8 mouse cellular contexts compared by ENCODE assay signal in the genomic region with DNA sequence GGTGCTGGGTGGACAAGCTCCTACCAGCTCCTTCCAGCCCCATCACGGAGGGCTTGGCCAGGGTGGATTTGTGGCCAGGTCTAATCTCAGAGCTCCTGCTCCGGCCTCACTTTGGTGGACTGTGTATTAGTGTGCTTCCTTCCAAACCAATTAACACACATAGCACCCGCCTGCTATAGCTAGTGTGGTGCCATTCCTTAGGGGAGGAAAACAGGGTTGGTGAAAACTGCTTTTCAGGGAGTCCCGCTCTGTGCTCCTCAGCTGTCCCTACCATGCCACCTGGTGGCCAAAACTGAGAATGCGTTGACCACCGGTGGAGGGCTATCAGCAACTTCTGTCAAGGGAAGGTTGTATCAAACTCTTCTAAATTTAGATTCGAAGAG. TPM values are rescaled to one million over a fixed set of nuclear protein-coding genes. Genes with fewer than 3 reads are reported as not detected.
DNase-seq lines count a peak whose midpoint lies in the region; ATAC-seq lines count a peak whose summit lies in the region.

No protein-coding gene starts in this region.

- peak; percentile 70 for DNase-seq in adrenal gland, adult 8-10 months
- DNase-seq in embryo, embryonic 11 days = peak; percentile 80
- DNase-seq in gastrocnemius, postnatal 36 days = peak; percentile 80 to 83
- peak; percentile 78 to 87 for DNase-seq in left cerebral cortex, postnatal 25 days (ENCODE audit: low spot score in 2 of 2)
- peak; percentile 84 for DNase-seq in mesoderm, embryonic 11.5 days (ENCODE audit: low read depth, low spot score)
- peak; percentile 90 for DNase-seq in right cerebral cortex, postnatal 14 days
- peak; percentile 75 to 80 for DNase-seq in urinary bladder, postnatal 36 days (ENCODE audit: low spot score in 2 of 2)

- intact Hi-C loops in gastrocnemius, postnatal 36 days (cut with DNase I) = loop anchor here (5.0 kb wide), 1 partner anchor 897 kb away; no protein-coding TSS in a partner anchor
- intact Hi-C loops in left cerebral cortex, postnatal 25 days (cut with DNase I) = loop anchor here (1.0 to 5.0 kb wide), 2 partner anchors 265 to 897 kb away; no protein-coding TSS in a partner anchor

- ATAC-seq in inflammation-experienced regulatory T-cells, adult 6 months = peak; percentile 82

RNA-seq across cellular contexts. Expression of gene BC051665, which starts 42.1 kb away (rescaled TPM):
- total RNA-seq in adrenal gland, adult 8-10 months (2022) = not detected
- not detected for total RNA-seq in gastrocnemius, postnatal 36 days (2021)
- polyA plus RNA-seq in inflammation-experienced regulatory T-cells, adult 6 months (2017; shearing (Covaris generic)) = not detected
- total RNA-seq in left cerebral cortex, postnatal 25 days (2021) = not detected

RNA-seq across cellular contexts. Expression of gene Ctsll3, which starts 58.6 kb away (rescaled TPM):
- not detected for total RNA-seq in adrenal gland, adult 8-10 months (2022)
- total RNA-seq in gastrocnemius, postnatal 36 days (2021) = not detected
- polyA plus RNA-seq in inflammation-experienced regulatory T-cells, adult 6 months (2017; shearing (Covaris generic)) = not detected
- not detected for total RNA-seq in left cerebral cortex, postnatal 25 days (2021)

Comparison
In these comparisons a context has a peak if more than half of its experiments do, and no peak if none do; other contexts are left out.
1. Peak in every context shown above with its lines: DNase-seq and ATAC-seq.